Mouse (Mus musculus) liver, embryonic 12.5 days (tissue): Measurements from ENCODE around the gene Pwp2. TPM values are rescaled to one million over a fixed set of nuclear protein-coding genes. Genes with fewer than 3 reads are reported as not detected.
A peak's percentile ranks its signal among the peaks of the same experiment; 100 is the strongest.

Experiments
- ATAC-seq: fragments of 200-750 bp; cut with Nextera tagmentation; 2 replicates; pipeline ENCODE4 v1.8.0; 2017; ENCODE audit warnings: moderate number of reproducible peaks, mild to moderate bottlenecking, moderate library complexity
- H3K27ac ChIP-seq: fragments of 300-500 bp; sonication (generic); 2 replicates; pipeline ENCODE4 v1.5.1; 2016; ENCODE audit warnings: mild to moderate bottlenecking
- H3K27me3 ChIP-seq: fragments of 300-500 bp; sonication (generic); replicated peaks from 2 replicates; pipeline ENCODE4 v1.6.1; 2016; ENCODE audit warnings: mild to moderate bottlenecking, moderate library complexity
- H3K36me3 ChIP-seq: fragments of 300-500 bp; sonication (generic); 2 replicates; pipeline ENCODE4 v1.6.1; 2016; ENCODE audit warnings: mild to moderate bottlenecking, moderate library complexity
- H3K4me1 ChIP-seq: fragments of 300-500 bp; sonication (generic); 2 replicates; pipeline ENCODE4 v1.6.1; 2016
- H3K4me2 ChIP-seq: fragments of 300-500 bp; sonication (generic); 2 replicates; pipeline ENCODE4 v1.6.1; 2016; ENCODE audit warnings: mild to moderate bottlenecking, moderate library complexity
- H3K4me3 ChIP-seq: fragments of 300-500 bp; sonication (generic); 2 replicates; pipeline ENCODE4 v1.5.1; 2016; ENCODE audit warnings: mild to moderate bottlenecking, moderate library complexity
- H3K9ac ChIP-seq: fragments of 300-500 bp; sonication (generic); 2 replicates; pipeline ENCODE4 v1.6.1; 2016; ENCODE audit warnings: mild to moderate bottlenecking, moderate library complexity
- H3K9me3 ChIP-seq: fragments of 300-500 bp; sonication (generic); replicated peaks from 2 replicates; pipeline ENCODE4 v1.6.1; 2016; ENCODE audit warnings: mild to moderate bottlenecking, moderate library complexity
- WGBS: fragments of 180-500 bp; shearing (Covaris S2); methylation state at CpG from one replicate; pipeline ENCODE4 v1.1.7; 2016; ENCODE audit not compliant: insufficient replicate concordance; 5-methylcytosine and 5-hydroxymethylcytosine counted together
- polyA plus RNA-seq: library from polyadenylated mRNA; unstranded; fragments of >200 nt; fragmentation: Nextera tagmentation; extraction: Ambion mirVana; gene quantifications from 2 replicates; pipeline ENCODE4 v1.2.1, GENCODE M21; 2016

Gene Pwp2
- polyA plus RNA-seq, 1 experiment from 2014 or later, result 25.5 TPM

- Histone ChIP-seq H3K4me3 (peak overlapping the region; percentile 82; the same call in 1 of the 2 replicates), H3K4me1 (peaks cover 33% of the 10 kb centered on the region), H3K9ac (0 out of 2 replicates have a peak overlapping the region, but pooled peaks have one; percentile 49), H3K4me2 (peak overlapping the region; percentile 95), H3K9me3 (no peaks in the 10 kb centered on the region), H3K27ac (peak overlapping the region; percentile 63), H3K36me3 (peaks cover 76% of the 10 kb centered on the region), H3K27me3 (no peaks in the 10 kb centered on the region)
- ATAC-seq, result no peak
- 50% methylated on average over 2 of the region's 2 CpGs for WGBS
Observed at GRCm38 (mm10) chr10:78170445-78170844, 14.5 kb downstream of the Pwp2 start.

DNA sequence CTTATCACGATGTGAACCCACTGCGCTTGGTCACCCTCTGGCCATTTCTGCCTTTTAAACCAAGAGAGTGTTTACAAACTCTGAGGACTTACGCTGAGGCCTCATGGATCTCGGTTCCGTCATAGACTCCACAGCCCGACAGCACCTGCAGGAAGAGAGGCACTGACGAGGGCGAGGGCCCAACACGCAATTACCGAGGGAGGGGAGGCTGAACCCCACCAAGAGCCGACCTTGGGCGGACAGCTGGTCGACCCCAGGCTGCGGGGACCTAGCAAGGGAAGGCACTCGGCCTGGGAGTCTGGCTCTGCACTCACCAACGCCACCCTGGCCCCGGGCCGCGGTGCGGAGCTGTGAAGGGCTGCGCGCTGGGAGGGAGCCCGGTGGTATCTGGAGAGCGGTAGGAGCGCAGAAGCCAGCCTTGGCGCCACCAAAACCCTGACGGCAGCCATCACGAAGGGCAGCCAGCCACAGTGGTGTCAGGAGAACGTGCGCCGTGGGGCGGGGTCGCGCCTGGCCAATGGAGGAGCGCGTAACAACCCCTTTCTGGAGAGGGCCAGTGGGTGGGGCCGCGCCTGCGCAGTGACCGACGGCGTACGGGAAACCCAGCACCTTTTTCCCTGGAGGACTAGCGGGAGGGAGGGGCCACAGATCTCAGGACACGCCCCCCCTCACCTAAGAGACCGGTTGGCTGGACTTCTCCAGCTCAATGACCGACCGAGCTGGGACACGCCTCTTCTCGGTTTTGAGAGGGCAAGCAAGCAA lies 15.5 kb downstream of the Pwp2 start, which contains the start of gene D10Jhu81e:
Gene D10Jhu81e (minus strand): TSS at position 502 of the 762 bp plus-strand sequence.
- Histone ChIP-seq H3K9ac (peak within 1 kb of the TSS; percentile 82), H3K4me1 (peaks cover 33% of the 10 kb centered on the region), H3K4me3 (peak within 1 kb of the TSS; percentile 82), H3K27me3 (no peaks in the 10 kb centered on the region), H3K36me3 (peaks cover 76% of the 10 kb centered on the region), H3K4me2 (peak within 1 kb of the TSS; percentile 95), H3K9me3 (no peaks in the 10 kb centered on the region), H3K27ac (peak within 1 kb of the TSS; percentile 78)
- WGBS, result 1% methylated on average over 50 of the region's 50 CpGs
- peak; percentile 97 for ATAC-seq

GRCm38 (mm10) chr10:78168792-78169191 lies 16.2 kb downstream of the Pwp2 start:
- H3K4me2 ChIP-seq, result peak overlapping the region; percentile 95
- WGBS, result 73% methylated on average over 11 of the region's 11 CpGs
- peaks cover 73% of the 10 kb centered on the region for H3K36me3 ChIP-seq

GRCm38 (mm10) chr10:78167775-78168174 lies 17.2 kb downstream of the Pwp2 start:
- Histone ChIP-seq H3K9me3 (no peaks in the 10 kb centered on the region), H3K4me3 (no peak overlapping the region), H3K9ac (no peak overlapping the region), H3K27me3 (no peaks in the 10 kb centered on the region), H3K4me2 (no peak overlapping the region), H3K4me1 (peaks cover 33% of the 10 kb centered on the region), H3K27ac (no peak overlapping the region), H3K36me3 (peaks cover 73% of the 10 kb centered on the region)
- ATAC-seq, result no peak

More at GRCm38 (mm10) chr10:78168792-78169191, 16.2 kb downstream of the Pwp2 start:
- no peak for ATAC-seq
- peak overlapping the region; percentile 82 for H3K9ac ChIP-seq
- H3K27ac ChIP-seq, result peak overlapping the region; percentile 78; the same call in 1 of the 2 replicates
- H3K9me3 ChIP-seq, result no peaks in the 10 kb centered on the region
- H3K4me3 ChIP-seq, result peak overlapping the region; percentile 82
- peaks cover 33% of the 10 kb centered on the region for H3K4me1 ChIP-seq
- no peaks in the 10 kb centered on the region for H3K27me3 ChIP-seq

DNA sequence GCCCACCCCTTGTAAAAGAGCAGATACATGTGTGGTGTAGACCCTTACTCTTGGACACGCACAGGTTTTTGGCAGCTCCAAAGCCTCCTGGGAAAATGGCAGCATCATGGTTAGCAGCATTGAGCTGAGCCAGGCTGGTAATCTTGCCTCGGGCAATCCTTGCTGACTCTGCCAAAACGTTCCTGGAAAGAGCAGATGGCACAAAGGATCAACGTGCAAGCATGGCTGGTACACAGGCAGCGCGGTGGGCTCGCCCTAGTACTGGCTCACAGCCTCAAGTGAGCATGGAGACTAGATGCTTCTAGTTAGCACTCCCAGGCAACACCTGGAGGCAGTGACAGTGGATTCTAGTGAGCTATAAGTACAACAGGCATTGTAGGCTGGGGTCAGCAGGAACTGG lies 17.6 kb downstream of the Pwp2 start:
- H3K4me3 ChIP-seq, result no peak overlapping the region
- no peaks in the 10 kb centered on the region for H3K27me3 ChIP-seq
- H3K9ac ChIP-seq, result no peak overlapping the region
- no peaks in the 10 kb centered on the region for H3K9me3 ChIP-seq
- no peak overlapping the region for H3K27ac ChIP-seq
- peaks cover 33% of the 10 kb centered on the region for H3K4me1 ChIP-seq
- WGBS, result 87% methylated on average over 7 of the region's 7 CpGs
- peaks cover 73% of the 10 kb centered on the region for H3K36me3 ChIP-seq
- H3K4me2 ChIP-seq, result no peak overlapping the region
- no peak for ATAC-seq

GRCm38 (mm10) chr10:78165256-78166005 lies 19.5 kb downstream of the Pwp2 start:
- peaks cover 30% of the 10 kb centered on the region for H3K4me1 ChIP-seq
- H3K36me3 ChIP-seq, result peaks cover 65% of the 10 kb centered on the region
- no peak overlapping the region for H3K4me3 ChIP-seq
- no peak for ATAC-seq
- no peaks in the 10 kb centered on the region for H3K27me3 ChIP-seq
- no peak overlapping the region for H3K27ac ChIP-seq
- 82% methylated on average over 21 of the region's 21 CpGs for WGBS
- H3K4me2 ChIP-seq, result no peak overlapping the region
- no peak overlapping the region for H3K9ac ChIP-seq
- no peaks in the 10 kb centered on the region for H3K9me3 ChIP-seq

DNA sequence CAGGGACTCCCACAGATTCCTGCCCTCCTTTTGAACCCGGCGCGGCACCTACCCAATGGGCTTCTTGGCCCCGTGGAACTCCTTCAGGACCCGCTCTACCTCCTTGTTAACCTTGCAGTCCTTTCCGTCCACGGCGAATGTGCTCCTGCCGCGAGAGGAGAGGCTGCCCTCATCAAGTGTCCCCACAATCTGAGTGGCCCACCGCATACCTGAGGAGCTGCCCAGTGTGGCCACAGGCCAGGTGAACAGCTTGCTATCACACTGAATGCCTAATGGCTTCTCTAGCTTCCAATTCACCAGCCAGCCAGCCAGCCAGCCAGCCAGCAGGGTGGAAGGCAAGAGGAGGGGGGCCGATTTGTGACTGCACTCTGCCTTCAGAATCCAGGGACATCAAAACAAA lies 20.2 kb downstream of the Pwp2 start:
- no peak for ATAC-seq
- H3K9ac ChIP-seq, result no peak overlapping the region
- H3K27me3 ChIP-seq, result no peaks in the 10 kb centered on the region
- peaks cover 64% of the 10 kb centered on the region for H3K36me3 ChIP-seq
- no peak overlapping the region for H3K27ac ChIP-seq
- H3K4me2 ChIP-seq, result no peak overlapping the region
- WGBS, result 83% methylated on average over 12 of the region's 12 CpGs
- H3K9me3 ChIP-seq, result no peaks in the 10 kb centered on the region
- peaks cover 25% of the 10 kb centered on the region for H3K4me1 ChIP-seq
- no peak overlapping the region for H3K4me3 ChIP-seq

GRCm38 (mm10) chr10:78163923-78164322 lies 21.0 kb downstream of the Pwp2 start:
- Histone ChIP-seq H3K4me2 (no peak overlapping the region), H3K27ac (no peak overlapping the region), H3K27me3 (no peaks in the 10 kb centered on the region), H3K36me3 (peaks cover 64% of the 10 kb centered on the region), H3K9me3 (no peaks in the 10 kb centered on the region), H3K4me3 (no peak overlapping the region), H3K9ac (no peak overlapping the region), H3K4me1 (peaks cover 27% of the 10 kb centered on the region)
- ATAC-seq, result no peak
- WGBS, result 32% methylated on average over 4 of the region's 4 CpGs

GRCm38 (mm10) chr10:78163241-78163640 lies 21.7 kb downstream of the Pwp2 start:
- H3K9ac ChIP-seq, result no peak overlapping the region
- H3K36me3 ChIP-seq, result peaks cover 64% of the 10 kb centered on the region
- H3K4me1 ChIP-seq, result peaks cover 22% of the 10 kb centered on the region
- H3K4me3 ChIP-seq, result no peak overlapping the region
- H3K9me3 ChIP-seq, result no peaks in the 10 kb centered on the region
- H3K27me3 ChIP-seq, result no peaks in the 10 kb centered on the region
- no peak for ATAC-seq
- 86% methylated on average over 9 of the region's 9 CpGs for WGBS
- no peak overlapping the region for H3K4me2 ChIP-seq
- no peak overlapping the region for H3K27ac ChIP-seq

DNA sequence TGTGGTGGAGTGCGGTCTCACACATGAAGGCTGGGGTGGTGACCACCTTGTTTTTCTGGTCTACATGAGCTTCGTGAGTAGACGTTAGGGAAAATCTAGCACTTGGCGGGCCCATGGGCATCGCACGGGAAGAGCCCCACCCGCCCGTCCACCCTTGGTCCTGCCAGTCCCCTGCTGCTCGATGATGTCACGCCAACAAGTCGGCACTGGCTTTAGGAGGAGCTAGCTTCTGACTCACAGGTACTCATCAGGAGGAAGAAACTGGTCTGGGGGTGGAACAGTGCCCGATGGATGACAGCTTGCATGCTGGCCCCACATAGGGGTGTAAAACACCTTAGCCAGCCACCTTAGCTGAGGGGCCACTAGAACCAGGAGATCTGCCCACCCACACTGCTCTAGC lies 22.3 kb downstream of the Pwp2 start:
- 90% methylated on average over 12 of the region's 12 CpGs for WGBS

GRCm38 (mm10) chr10:78161096-78161495 lies 23.9 kb downstream of the Pwp2 start:
- Histone ChIP-seq H3K4me3 (no peak overlapping the region), H3K36me3 (peaks cover 45% of the 10 kb centered on the region), H3K27me3 (no peaks in the 10 kb centered on the region), H3K9me3 (no peaks in the 10 kb centered on the region), H3K4me1 (peaks cover 19% of the 10 kb centered on the region), H3K9ac (no peak overlapping the region), H3K4me2 (no peak overlapping the region), H3K27ac (no peak overlapping the region)
- WGBS, result 51% methylated on average over 8 of the region's 8 CpGs
- no peak for ATAC-seq

More for the DNA sequence above, 22.3 kb downstream of the Pwp2 start:
- Histone ChIP-seq H3K27me3 (no peaks in the 10 kb centered on the region), H3K36me3 (peaks cover 61% of the 10 kb centered on the region), H3K9ac (no peak overlapping the region), H3K9me3 (no peaks in the 10 kb centered on the region), H3K4me3 (no peak overlapping the region), H3K4me2 (no peak overlapping the region), H3K4me1 (peaks cover 18% of the 10 kb centered on the region), H3K27ac (no peak overlapping the region)
- ATAC-seq, result no peak
